Mouse (Mus musculus): Measurements from ENCODE around the gene Klk1b9.
"Not testable (repeated sequence)": the region's sequence is repeated elsewhere in the genome, so short reads cannot be mapped to it uniquely, and the experiment has no call there.

The Klk1b9 gene

DNA sequence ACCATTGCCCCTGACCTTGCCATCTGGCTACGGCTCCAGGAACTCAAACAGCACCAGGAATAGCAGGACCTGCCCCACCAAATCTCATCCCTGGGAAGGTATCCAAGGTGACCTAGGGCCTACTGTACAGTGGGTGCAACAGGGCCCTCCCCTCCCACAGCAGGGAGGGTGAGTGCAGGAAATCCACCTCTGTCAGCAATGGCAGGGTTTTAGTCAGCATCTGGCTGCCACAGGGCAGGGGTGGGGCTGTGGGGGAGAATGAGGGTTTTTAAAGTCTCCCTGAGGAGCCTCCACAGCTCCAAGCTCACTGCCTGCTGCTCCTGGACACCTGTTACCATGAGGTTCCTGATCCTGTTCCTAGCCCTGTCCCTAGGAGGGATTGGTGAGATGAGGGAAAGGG, at the start of gene Klk1b9:
Gene Klk1b9, plus strand, starts transcription at position 301 of the 400 bp plus-strand sequence.
- not testable (repeated sequence) for DNase-seq (ENCODE audit: extremely low read depth, low read depth, low spot score)

DNA sequence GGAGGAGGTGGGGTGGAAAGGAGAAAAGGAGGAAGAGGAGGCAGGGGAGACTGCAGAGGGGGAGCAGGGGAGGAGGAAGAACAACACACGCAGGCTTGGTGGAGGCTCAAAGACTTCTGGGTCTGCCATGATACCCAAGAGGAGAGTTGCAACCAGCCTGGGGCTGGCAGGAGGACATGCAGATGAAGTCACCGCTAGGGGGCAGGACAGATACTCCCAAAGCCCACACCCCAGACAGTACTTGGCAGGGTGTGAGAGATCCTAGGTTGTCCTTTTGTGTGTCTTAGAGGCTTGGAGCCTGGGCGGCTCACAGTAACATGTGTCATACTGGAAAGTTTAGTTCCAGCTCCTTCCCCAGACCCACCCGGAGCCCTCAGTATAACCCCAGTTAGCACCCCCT, 47.3 kb upstream of the Klk1b9 start:
- no peak for DNase-seq (ENCODE audit: extremely low read depth, low read depth, low spot score)

DNA sequence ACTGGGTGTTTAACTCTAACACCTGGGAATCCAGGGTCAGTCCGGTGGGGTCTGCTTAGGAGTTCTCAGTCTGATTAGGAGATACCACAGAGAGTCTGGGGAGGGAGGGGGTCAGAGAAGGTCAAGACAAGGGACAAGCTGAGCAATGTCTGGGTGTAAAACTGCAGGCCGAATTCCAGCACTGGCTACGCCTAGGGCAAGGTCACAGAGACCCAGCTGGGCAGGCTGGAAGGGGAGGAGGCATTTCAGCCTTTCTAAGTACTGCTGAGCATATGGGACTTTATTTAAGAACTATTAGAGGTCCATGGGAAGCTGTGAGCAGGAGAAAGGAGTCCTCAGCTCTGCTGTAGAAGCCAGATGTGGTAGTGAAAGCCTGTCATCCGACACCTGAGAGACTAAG, 43.5 kb upstream of the Klk1b9 start:
- no peak for DNase-seq (ENCODE audit: extremely low read depth, low read depth, low spot score)

DNA sequence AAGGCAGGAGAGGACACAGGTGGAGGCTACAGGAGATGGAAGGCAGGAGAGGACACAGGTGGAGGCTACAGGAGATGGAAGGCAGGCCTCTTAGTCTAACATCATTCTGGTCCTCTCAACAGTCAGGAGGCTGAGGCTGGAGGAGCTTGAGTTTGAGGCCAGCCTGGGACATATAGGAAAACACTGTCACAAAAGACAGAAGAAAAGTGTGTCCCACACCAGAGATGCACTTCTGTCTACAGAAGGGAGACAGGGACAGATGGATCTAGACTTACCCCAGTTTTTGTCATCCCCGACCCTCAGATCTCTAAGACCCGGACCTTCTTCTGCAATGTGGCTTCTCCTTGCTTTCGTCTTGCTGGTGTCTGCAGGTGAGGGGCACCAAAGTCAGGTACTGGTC, 42.4 kb upstream of the Klk1b9 start, which contains the start of gene Klk15:
Gene Klk15, plus strand, starts transcription at position 301 of the 400 bp plus-strand sequence.
- no peak for DNase-seq (ENCODE audit: extremely low read depth, low read depth, low spot score)

DNA sequence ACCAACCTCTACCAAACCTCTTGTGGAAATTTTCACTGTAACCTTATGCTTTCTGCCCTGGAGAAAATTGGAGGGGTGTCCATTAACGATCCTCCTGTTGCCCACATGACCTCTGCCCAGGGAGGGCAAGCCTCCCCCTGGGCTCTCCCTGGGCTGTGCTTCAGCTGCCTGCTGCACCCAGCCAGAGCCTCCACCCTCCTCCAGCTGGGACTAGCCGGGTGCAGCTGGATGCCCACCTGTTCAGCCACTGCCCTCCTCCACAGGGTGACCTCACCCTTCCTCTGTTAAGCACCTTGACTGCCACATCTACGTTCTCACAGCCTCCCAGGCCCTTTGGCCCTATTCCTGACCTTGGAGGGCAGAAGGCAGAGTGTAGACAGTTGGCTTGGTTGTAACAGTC, 41.1 kb upstream of the Klk1b9 start:
- no peak for DNase-seq (ENCODE audit: extremely low read depth, low read depth, low spot score)

DNA sequence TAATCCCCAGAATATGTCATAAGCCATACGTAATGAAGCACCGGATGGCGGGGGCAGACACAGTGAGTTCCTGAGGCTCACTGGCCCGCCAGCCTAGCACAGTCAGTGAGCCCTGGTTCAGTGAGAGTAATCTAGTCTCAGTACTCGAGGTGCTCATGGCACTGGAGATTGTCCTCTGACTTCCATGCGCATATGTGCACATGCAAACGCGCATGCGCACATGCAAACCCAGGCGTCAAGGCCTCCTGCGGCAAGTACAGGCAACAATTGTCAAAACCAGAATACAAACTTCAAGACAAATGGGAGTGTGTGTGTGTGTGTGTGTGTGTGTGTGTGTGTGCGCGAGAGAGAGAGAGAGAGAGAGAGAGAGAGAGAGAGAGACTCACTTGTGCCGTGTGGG, 39.3 kb upstream of the Klk1b9 start:
- no peak for DNase-seq (ENCODE audit: extremely low read depth, low read depth, low spot score)

DNA sequence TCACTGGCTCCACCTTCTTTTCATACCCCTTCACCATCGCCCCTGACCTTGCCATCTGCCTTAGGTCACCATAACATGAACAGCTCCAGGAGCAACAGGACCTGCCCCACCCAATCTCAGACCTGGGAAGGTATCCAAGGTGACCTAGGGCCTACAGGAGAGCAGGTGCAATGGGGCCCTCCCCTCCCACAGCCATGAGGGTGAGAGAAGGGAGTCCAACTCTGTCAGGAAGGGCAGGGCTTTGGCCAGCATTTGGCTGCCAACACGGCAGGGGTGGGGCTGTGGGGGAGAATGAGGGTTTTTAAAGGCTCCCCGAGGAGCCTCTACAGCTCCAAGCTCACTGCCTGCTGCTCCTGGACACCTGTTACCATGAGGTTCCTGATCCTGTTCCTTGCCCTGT, 33.6 kb upstream of the Klk1b9 start:
- not testable (repeated sequence) for DNase-seq (ENCODE audit: extremely low read depth, low read depth, low spot score)

DNA sequence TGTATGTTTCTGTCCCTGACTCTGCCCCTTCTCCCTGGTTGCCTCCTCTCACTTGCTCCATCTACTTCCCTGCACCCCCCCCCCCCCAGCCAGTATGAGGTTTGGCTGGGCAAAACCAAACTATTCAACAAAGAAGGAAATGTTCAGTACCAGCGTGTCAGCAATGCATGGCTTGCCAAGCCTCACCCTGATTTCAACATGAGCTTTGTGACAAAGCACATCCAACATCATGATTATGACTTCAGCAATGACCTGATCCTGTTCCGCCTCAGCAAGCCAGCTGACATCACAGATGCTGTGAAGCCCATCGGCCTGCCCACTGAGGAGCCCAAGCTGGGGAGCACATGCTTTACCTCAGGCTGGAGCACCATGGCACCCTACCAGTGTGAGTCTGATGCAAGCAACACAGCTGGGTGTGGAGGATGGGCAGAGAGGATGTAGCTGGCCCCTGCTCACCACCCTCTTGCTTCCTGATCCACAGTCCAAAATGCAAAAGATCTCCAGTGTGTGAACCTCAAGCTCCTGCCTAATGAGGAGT, 31.1 kb upstream of the Klk1b9 start:
- DNase-seq (ENCODE audit: extremely low read depth, low read depth, low spot score): no peak

DNA sequence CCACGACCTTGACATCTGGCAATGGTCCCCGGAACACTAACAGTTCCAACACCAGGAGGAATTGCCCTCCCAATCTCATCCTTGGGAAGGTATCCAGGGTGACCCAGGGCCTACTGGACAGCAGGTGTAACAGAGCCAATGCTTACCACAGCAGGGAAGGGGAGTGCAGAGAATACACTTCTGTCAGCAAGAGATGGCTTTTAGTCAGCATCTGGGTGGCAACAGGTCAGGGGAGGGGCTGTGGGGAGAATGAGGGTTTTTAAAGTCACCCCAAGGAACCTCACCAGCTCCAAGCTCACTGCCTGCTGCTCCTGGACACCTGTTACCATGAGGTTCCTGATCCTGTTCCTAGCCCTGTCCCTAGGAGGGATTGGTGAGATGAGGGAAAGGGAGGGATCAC, 25.5 kb upstream of the Klk1b9 start, which contains the start of gene Klk1b8:
Gene Klk1b8, plus strand, starts transcription at position 301 of the 400 bp plus-strand sequence.
- no peak for DNase-seq (ENCODE audit: extremely low read depth, low read depth, low spot score)

DNA sequence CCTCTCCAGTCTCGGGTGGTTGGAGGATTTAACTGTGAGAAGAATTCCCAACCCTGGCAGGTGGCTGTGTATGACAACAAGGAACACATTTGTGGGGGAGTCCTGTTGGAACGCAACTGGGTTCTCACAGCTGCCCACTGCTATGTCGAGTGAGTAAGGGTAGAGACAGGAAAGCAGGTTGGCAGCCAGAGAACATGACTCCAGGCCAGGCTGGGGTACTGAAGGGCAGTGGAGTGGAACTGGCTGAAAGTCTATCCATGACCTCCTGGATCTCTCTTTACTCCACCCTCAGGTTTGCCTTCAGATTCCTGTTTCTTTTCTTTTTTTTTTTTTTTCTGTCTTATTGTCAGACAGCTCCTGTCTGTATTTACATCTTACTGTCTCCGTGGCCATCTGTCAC, 23.2 kb upstream of the Klk1b9 start:
- DNase-seq (ENCODE audit: extremely low read depth, low read depth, low spot score): no peak

DNA sequence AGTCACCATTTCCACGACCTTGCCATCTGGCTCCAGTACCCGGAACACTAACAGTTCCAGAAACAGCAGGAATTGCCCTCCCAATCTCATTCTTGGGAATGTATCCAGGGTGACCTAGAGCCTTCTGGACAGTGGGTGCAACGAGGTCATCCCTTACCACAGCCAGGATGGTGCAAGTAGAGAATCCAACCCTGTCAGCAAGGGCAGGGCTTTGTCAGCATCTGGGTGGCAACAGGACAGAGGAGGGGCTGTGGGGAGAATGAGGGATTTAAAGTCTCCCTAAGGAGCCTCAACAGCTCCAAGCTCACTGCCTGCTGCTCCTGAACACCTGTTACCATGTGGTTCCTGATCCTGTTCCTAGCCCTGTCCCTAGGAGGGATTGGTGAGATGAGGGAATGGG, 9.4 kb upstream of the Klk1b9 start, which contains the start of gene Klk1b1:
Gene Klk1b1, plus strand, starts transcription at position 301 of the 400 bp plus-strand sequence.
- no peak for DNase-seq (ENCODE audit: extremely low read depth, low read depth, low spot score)

DNA sequence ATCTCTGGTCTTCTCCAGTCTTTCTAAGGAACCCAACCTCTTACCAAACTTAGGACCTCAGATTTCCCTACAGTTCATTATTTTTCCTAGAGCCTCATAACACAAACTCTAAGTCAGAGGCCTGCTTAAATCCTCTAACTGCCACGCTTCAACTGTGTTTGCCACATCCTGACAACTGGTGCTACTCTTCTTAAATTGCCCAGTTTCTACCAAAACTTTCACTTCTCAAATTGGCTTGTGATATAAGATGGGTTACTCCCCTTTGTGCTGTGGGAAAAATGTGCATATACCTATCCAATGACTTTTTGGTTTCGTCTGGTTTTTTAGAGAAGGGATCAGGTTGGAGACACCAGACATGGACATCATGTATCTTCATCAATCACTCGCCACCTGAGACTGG, 8.8 kb upstream of the Klk1b9 start:
- DNase-seq (ENCODE audit: extremely low read depth, low read depth, low spot score): no peak

DNA sequence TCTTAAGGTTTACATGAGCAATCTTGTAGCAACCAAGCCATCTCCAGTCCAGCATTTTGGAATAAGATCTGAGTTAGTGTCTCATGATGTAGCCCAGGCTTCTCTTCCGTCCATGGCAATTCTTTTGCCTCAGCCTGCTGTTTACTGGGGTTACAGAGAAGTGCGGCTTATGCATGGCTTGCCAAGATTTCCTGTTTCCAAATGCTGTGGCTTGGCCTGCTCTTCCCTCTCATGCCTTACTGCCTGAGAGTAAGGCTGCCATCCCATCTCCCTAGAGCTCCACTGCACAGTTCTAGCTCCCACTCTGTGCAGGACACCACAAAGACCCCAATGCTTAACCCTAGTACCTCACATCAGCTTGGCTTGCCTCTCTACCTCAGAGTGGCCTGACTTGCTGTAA, 8.2 kb upstream of the Klk1b9 start:
- no peak for DNase-seq (ENCODE audit: extremely low read depth, low read depth, low spot score)

DNA sequence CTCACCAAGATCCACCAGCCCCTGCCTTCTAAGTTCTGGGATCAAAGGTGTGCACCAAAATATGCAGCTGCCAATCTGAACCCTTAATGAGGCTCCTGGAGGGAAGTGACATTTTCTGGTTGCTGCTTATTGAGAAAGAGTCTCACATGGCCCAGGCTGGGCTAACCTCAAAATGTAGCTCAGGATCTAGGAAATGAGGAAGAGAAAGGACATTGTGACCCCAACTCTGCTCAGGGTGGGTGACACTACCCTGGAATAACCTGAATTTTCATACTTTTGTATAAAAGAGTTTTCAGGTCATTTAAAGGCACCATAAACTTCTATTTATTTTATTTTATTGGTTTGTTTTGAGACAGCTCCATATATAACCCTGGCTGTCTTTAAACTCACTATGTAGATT, 9.8 kb downstream of the Klk1b9 start:
- no peak for DNase-seq (ENCODE audit: extremely low read depth, low read depth, low spot score)

DNA sequence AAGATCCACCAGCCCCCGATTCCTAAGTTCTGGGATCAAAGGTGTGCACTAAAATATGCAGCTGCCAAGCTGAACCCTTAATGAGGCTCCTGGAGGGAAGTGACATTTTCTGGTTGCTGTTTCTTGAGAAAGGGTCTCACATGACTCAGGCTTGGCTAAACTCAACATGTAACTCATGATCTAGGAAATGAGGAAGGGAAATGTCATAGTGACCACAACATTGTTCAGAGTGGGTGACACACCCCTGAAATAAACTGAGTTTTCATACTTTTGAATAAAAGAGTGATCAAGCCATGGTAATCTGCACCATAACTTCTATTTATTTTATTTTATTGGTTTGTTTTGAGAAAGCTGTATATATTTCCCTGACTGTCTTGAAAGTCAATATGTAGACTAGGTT, 19.0 kb downstream of the Klk1b9 start:
- not testable (repeated sequence) for DNase-seq (ENCODE audit: extremely low read depth, low read depth, low spot score)

DNA sequence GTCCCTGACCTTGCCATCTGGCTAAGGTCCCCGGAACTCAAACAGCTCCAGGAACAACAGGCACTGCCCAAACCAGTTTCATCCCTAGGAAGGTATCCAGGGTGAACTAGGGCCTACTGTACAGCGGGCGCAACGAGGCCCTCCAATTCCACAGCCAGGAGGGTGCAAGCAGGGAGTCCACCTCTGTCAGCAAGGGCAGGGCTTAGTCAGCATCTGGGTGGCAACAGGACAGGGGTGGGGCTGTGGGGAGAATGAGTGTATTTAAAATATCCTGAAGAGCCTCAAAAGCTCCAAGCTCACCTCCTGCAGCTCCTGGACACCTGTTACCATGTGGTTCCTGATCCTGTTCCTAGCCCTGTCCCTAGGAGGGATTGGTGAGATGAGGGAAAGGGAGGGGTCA, 19.7 kb downstream of the Klk1b9 start, which contains the start of gene Klk1b11:
Gene Klk1b11, plus strand, starts transcription at position 301 of the 400 bp plus-strand sequence.
- not testable (repeated sequence) for DNase-seq (ENCODE audit: extremely low read depth, low read depth, low spot score)

DNA sequence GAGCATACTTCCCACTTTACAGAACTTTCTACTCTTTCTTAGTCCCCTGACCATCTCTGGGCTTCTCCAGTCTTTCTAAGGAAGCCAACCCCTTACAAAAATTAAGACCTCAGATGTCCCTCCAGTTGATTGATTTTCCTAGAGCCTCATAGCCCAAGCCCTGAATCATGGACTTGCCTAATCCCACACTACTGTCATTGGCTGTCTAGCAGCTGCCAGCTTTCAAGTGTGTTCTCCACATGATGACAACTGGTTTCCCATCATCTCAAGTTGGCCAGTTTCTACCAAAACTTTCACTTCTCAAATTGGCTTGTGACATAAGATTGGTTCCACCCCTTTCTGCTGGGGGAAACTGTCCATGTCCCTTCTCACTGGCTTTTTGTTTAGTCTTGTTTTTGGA, 29.0 kb downstream of the Klk1b9 start:
- no peak for DNase-seq (ENCODE audit: extremely low read depth, low read depth, low spot score)

DNA sequence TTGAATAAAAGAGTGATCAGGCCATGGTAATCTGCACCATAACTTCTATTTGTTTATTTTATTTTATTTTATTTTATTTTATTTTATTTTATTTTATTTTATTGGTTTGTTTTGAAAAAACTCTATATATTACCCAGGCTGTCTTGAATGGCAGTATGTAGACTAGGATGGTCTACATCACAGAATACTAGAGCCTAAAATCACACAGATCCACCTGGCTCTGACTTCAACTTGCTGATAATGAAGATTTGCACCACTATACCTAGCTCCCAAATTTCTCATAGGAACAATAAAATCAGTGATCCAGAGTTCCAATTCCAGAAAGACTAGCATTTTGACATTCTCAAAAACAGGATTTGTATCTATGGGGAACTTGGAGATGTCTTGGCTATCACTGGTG, 36.0 kb downstream of the Klk1b9 start, which contains the start of gene Klk1b26:
Gene Klk1b26, plus strand, starts transcription at position 301 of the 400 bp plus-strand sequence.
- not testable (repeated sequence) for DNase-seq (ENCODE audit: extremely low read depth, low read depth, low spot score)

DNA sequence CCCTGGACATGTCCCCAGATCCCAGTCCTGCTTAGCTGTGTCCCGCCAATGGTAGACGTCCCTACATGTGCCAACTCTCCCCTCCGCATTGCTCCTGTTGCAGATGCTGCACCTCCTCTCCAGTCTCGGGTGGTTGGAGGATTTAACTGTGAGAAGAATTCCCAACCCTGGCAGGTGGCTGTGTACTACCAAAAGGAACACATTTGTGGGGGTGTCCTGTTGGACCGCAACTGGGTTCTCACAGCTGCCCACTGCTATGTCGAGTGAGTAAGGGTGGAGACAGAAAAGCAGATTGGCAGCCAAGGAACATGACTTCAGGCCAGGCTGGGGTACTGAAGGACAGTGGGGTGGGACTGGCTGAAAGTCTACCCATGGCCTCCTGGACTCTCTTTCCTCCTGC, 38.8 kb downstream of the Klk1b9 start:
- not testable (repeated sequence) for DNase-seq (ENCODE audit: extremely low read depth, low read depth, low spot score)

DNA sequence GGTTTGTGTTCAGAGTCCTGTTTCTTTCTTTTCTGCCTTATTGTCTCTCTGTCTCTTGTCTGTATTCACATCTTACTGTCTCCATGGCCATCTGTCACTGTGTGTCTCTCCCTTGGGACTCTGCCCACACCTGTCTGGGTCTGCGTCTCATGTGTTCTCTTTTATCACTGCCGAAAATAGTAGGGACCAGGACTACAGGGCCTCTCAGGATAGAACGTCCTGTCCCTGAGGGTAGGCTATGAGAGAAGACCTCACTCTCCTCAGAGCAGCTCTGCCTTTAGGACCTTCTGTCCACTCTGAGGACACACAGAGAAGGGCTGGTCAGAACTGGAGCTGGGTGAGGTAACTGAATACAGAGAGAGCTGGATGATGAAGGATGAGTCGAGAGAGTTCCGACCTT, 39.2 kb downstream of the Klk1b9 start:
- DNase-seq (ENCODE audit: extremely low read depth, low read depth, low spot score): no peak

All from fat pad, adult 2 months (tissue).